Mouse (Mus musculus) limb, embryonic 11.5 days (tissue): ENCODE measurements around the gene Tdrkh. TPM values are rescaled to one million over a fixed set of nuclear protein-coding genes. Genes with fewer than 3 reads are reported as not detected.

Source experiments
- ATAC-seq: fragments of 200-750 bp; cut with Nextera tagmentation; 2 replicates; pipeline ENCODE4 v1.8.0; 2017; ENCODE audit warnings: low read depth; ENCODE audit not compliant: insufficient number of reproducible peaks, low FRiP score, low TSS enrichment
- DNase-seq: peaks from one replicate; pipeline ENCODE4 v3.0.0-alpha.2; 2015; ENCODE audit warnings: low spot score
- H3K27ac ChIP-seq: fragments of 300-500 bp; sonication (generic); replicated peaks from 2 replicates; pipeline ENCODE4 v1.5.1; 2014; ENCODE audit warnings: low read depth, mild to moderate bottlenecking, low read length
- H3K27me3 ChIP-seq: fragments of 300-500 bp; sonication (generic); 2 replicates; pipeline ENCODE4 v1.6.1; 2014; ENCODE audit warnings: mild to moderate bottlenecking, low read length, mixed read lengths; ENCODE audit not compliant: control insufficient read depth, insufficient read depth
- H3K36me3 ChIP-seq: fragments of 300-500 bp; sonication (generic); 2 replicates; pipeline ENCODE4 v1.6.1; 2014; ENCODE audit warnings: mild to moderate bottlenecking, low read length, moderate library complexity, mixed read lengths; ENCODE audit not compliant: control insufficient read depth, insufficient read depth
- H3K4me1 ChIP-seq: fragments of 300-500 bp; sonication (generic); 2 replicates; pipeline ENCODE4 v1.6.1; 2014; ENCODE audit warnings: low read length, mixed read lengths; ENCODE audit not compliant: control insufficient read depth, insufficient read depth
- H3K4me2 ChIP-seq: fragments of 300-500 bp; sonication (generic); 2 replicates; pipeline ENCODE4 v1.6.1; 2014; ENCODE audit warnings: low read depth, mild to moderate bottlenecking, moderate library complexity; ENCODE audit not compliant: severe bottlenecking
- H3K4me3 ChIP-seq: fragments of 300-500 bp; sonication (generic); 2 replicates; pipeline ENCODE4 v1.5.1; 2014; ENCODE audit warnings: low read depth, low read length
- H3K9ac ChIP-seq: fragments of 300-500 bp; sonication (generic); 2 replicates; pipeline ENCODE4 v1.6.1; 2014; ENCODE audit warnings: mild to moderate bottlenecking, low read length
- H3K9me3 ChIP-seq: fragments of 300-500 bp; sonication (generic); 2 replicates; pipeline ENCODE4 v1.6.1; 2016; ENCODE audit warnings: low read length; ENCODE audit not compliant: control insufficient read depth
- WGBS: fragments of 180-500 bp; shearing (Covaris S2); extraction: QIAGEN DNeasy Blood & Tissue Kit; methylation state at CpG from one replicate; pipeline ENCODE4 v1.1.7; 2014; 5-methylcytosine and 5-hydroxymethylcytosine counted together
- polyA plus RNA-seq: library from polyadenylated mRNA; unstranded; fragments of >200 nt; fragmentation: Nextera tagmentation; extraction: Ambion mirVana; gene quantifications from 2 replicates; pipeline ENCODE4 v1.2.1, GENCODE M21; 2014

Gene Tdrkh
- polyA plus RNA-seq, 1 experiment from 2014 or later = 8.5 TPM

GRCm38 (mm10) chr3:94393049-94393448, 20.0 kb upstream of the Tdrkh start:
- Histone ChIP-seq H3K9me3 (no peaks in the 10 kb centered on the region), H3K4me3 (no peak overlapping the region), H3K27me3 (peaks cover 6% of the 10 kb centered on the region; the same call in 1 of the 2 replicates), H3K36me3 (no peaks in the 10 kb centered on the region), H3K27ac (no peak overlapping the region), H3K9ac (no peak overlapping the region), H3K4me1 (no peaks in the 10 kb centered on the region), H3K4me2 (no peak overlapping the region)
- ATAC-seq = no peak
- 66% methylated on average over 4 of the region's 4 CpGs for WGBS
- no peak for DNase-seq

- H3K27me3 ChIP-seq = peaks cover 30% of the 10 kb centered on the region
- no peak overlapping the region for H3K4me3 ChIP-seq
- H3K4me1 ChIP-seq = peaks cover 2% of the 10 kb centered on the region; the same call in 1 of the 2 replicates
- 81% methylated on average over 1 of the region's 1 CpGs for WGBS
- no peaks in the 10 kb centered on the region for H3K36me3 ChIP-seq
- H3K4me2 ChIP-seq = no peak overlapping the region
- H3K9me3 ChIP-seq = no peaks in the 10 kb centered on the region
- ATAC-seq (no peak), DNase-seq (no peak)
- no peak overlapping the region for H3K27ac ChIP-seq
- no peak overlapping the region for H3K9ac ChIP-seq
These were observed 16.7 kb upstream of the Tdrkh start for GRCm38 (mm10) chr3:94396336-94396735.

GRCm38 (mm10) chr3:94396851-94397250, 16.2 kb upstream of the Tdrkh start:
- Histone ChIP-seq H3K4me3 (no peak overlapping the region), H3K4me2 (no peak overlapping the region)
- ATAC-seq = no peak

GRCm38 (mm10) chr3:94398217-94398616, 14.9 kb upstream of the Tdrkh start, which contains the start of gene Lingo4:
TSS of gene Lingo4 (plus strand) at chr3:94398517.
- Histone ChIP-seq H3K9me3 (no peaks in the 10 kb centered on the region), H3K4me2 (peak within 1 kb of the TSS; percentile 39), H3K9ac (peak within 1 kb of the TSS; percentile 30; the same call in 1 of the 2 replicates), H3K27ac (no peak within 1 kb of the TSS), H3K4me1 (peaks cover 2% of the 10 kb centered on the region; the same call in 1 of the 2 replicates), H3K27me3 (peaks cover 32% of the 10 kb centered on the region), H3K36me3 (no peaks in the 10 kb centered on the region), H3K4me3 (peak within 1 kb of the TSS; percentile 15; the same call in 1 of the 2 replicates)
- DNase-seq (no peak), ATAC-seq (no peak)
- WGBS = 74% methylated on average over 6 of the region's 6 CpGs

More at GRCm38 (mm10) chr3:94396851-94397250, 16.2 kb upstream of the Tdrkh start:
- Histone ChIP-seq H3K9ac (no peak overlapping the region), H3K36me3 (no peaks in the 10 kb centered on the region), H3K9me3 (no peaks in the 10 kb centered on the region), H3K27me3 (peaks cover 30% of the 10 kb centered on the region), H3K4me1 (peaks cover 2% of the 10 kb centered on the region; the same call in 1 of the 2 replicates), H3K27ac (no peak overlapping the region)
- WGBS = 75% methylated on average over 4 of the region's 4 CpGs
- DNase-seq = no peak

- Histone ChIP-seq H3K36me3 (no peaks in the 10 kb centered on the region), H3K4me2 (peak overlapping the region; percentile 39), H3K4me1 (peaks cover 2% of the 10 kb centered on the region; the same call in 1 of the 2 replicates), H3K4me3 (peak overlapping the region; percentile 15; the same call in 1 of the 2 replicates), H3K27me3 (peaks cover 32% of the 10 kb centered on the region), H3K27ac (no peak overlapping the region), H3K9ac (peak overlapping the region; percentile 30; the same call in 1 of the 2 replicates), H3K9me3 (no peaks in the 10 kb centered on the region)
- DNase-seq = peak; percentile 47
- WGBS = 4% methylated on average over 20 of the region's 20 CpGs
- ATAC-seq = no peak
These were observed 14.1 kb upstream of the Tdrkh start for GRCm38 (mm10) chr3:94398943-94399481.

GRCm38 (mm10) chr3:94399663-94400310, 13.3 kb upstream of the Tdrkh start:
- Histone ChIP-seq H3K4me1 (peaks cover 2% of the 10 kb centered on the region; the same call in 1 of the 2 replicates), H3K36me3 (no peaks in the 10 kb centered on the region), H3K4me2 (no peak overlapping the region), H3K9me3 (no peaks in the 10 kb centered on the region), H3K4me3 (no peak overlapping the region), H3K27me3 (peaks cover 32% of the 10 kb centered on the region), H3K27ac (no peak overlapping the region), H3K9ac (no peak overlapping the region)
- DNase-seq = no peak
- no peak for ATAC-seq
- 51% methylated on average over 5 of the region's 5 CpGs for WGBS

- WGBS = 63% methylated on average over 8 of the region's 8 CpGs
- ATAC-seq (no peak), DNase-seq (no peak)
- Histone ChIP-seq H3K36me3 (no peaks in the 10 kb centered on the region), H3K9ac (no peak overlapping the region), H3K9me3 (no peaks in the 10 kb centered on the region), H3K4me1 (peaks cover 2% of the 10 kb centered on the region; the same call in 1 of the 2 replicates), H3K27ac (no peak overlapping the region), H3K4me2 (no peak overlapping the region), H3K4me3 (no peak overlapping the region), H3K27me3 (peaks cover 30% of the 10 kb centered on the region)
These were observed 10.6 kb upstream of the Tdrkh start for GRCm38 (mm10) chr3:94402451-94402850.

- no peaks in the 10 kb centered on the region for H3K4me1 ChIP-seq
- ATAC-seq = no peak
- 28% methylated on average over 7 of the region's 7 CpGs for WGBS
These were observed 8.6 kb upstream of the Tdrkh start for GRCm38 (mm10) chr3:94404366-94405054.

More at GRCm38 (mm10) chr3:94404366-94405054, 8.6 kb upstream of the Tdrkh start:
- Histone ChIP-seq H3K27ac (no peak overlapping the region), H3K9me3 (no peaks in the 10 kb centered on the region), H3K27me3 (peaks cover 15% of the 10 kb centered on the region), H3K4me3 (no peak overlapping the region), H3K36me3 (no peaks in the 10 kb centered on the region), H3K4me2 (no peak overlapping the region), H3K9ac (no peak overlapping the region)
- DNase-seq = no peak
